Mouse (Mus musculus) thymus, postnatal 10 days (tissue): ENCODE measurements around the gene Mllt6.
"Not testable (repeated sequence)": the region's sequence is repeated elsewhere in the genome, so short reads cannot be mapped to it uniquely, and the experiment has no call there.

Experiments used
- DNase-seq, 2 experiments: peaks; one replicate each; pipeline ENCODE4 v3.0.0; 2021; ENCODE audit warnings: low spot score in 2 of 2

Gene Mllt6

GRCm38 (mm10) chr11:97716021-97716420, 52.8 kb downstream of the Mllt6 start:
- no peak for DNase-seq

DNA sequence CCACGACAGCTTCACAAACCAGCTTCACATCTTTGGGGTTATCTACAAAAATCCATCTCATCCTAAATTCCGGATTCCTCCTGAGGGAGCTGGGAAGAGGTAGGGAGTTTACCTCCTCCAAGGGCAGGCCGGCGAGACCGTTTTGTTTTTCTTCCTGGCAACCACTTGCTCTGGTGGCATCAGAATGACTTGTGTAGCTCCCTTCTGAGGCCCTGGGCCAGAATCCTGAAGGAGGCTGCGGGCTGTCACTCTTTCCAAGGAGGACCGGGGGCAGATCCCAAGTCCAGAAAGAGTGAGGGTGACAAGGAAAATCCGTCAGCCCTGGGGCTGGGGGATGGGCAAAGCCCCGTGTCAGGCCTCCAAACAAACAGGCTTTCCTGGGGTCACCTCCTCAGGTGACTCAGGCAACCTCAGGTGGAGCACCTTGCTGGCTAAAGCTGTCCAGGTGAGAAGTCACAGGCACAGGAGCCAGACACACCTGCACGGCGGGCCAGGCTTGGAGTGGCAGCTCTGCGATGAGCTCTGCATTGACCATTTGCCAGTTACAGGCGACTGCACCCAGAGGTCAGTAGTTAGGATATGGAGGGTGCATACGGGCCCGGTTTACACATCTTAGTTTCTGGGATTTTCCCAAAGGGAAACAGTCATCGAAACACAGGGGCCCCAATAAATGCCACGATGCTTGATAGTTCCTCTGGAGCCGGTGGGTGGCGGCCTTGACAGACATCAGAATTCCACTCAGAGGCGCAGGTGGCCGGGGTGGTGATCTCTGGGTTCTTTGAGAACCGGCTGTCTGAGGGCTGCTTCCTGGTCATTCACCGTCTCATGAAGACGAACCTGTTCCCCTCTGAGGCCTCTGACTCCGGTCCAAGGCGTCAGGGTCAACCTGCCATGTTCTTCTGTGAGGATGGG, 54.4 kb downstream of the Mllt6 start:
- no peak for DNase-seq

- no peak for DNase-seq
Observed at GRCm38 (mm10) chr11:97718281-97718860, 55.2 kb downstream of the Mllt6 start.

GRCm38 (mm10) chr11:97719041-97719440, 55.8 kb downstream of the Mllt6 start:
- no peak for DNase-seq

DNA sequence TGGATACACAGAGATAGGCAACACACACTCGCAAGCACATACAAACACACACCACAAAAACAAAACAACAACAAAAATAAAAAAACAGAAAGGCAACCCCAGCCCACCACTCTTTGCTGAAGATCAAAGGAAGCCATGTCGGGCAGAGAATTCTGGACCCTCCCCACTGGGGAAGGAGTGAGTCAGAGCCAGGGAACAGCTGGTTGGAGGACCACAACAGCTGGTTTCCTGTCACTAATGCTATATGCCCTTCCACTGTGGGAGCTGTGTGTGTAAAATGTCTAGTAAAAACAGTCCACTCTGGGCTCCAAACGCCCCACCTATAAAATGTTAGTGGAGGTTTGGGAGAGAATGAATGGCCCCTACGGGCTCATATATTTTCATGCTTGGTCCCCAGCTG, 58.1 kb downstream of the Mllt6 start:
- DNase-seq: no peak

DNA sequence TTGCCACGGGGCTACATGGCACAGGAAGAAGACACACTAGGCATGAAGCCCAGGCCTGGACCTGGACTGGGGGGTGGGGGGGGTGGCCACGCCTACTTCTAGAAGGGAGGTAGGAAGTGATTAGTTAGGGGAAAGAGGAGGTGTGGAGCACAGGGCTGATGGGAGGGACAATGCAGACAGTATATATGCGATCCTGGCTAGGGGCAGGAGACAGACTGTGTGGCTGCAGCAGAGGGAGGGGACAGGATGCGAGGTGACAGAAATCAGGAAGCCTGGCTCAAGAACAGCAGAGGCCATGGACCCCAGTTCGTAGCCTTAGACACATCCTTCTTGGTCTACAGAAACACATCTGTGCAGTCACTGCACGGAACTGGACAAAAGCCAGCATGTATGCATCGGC, 60.5 kb downstream of the Mllt6 start:
- no peak for DNase-seq

DNA sequence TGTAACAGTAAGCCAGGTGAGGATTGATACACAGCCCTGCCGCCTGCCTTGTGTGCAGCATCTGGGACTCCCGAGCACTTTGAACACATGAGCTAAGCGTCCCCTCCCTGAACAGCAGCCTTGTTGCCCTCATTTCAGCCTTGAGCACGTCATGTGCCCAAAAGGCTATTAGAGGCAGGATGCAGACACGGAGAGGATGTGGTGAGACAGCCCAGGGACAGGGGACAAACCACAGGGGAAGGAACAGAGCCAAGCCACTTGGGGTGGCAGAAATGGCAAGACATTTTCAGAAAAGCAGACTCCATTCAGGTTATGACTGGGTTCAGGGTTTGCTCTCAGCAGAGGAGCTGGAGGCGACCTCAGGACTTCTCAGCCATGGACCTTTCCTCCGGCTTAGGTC, 65.1 kb downstream of the Mllt6 start:
- DNase-seq: peak in 1 of 2 experiments; percentile 32

DNA sequence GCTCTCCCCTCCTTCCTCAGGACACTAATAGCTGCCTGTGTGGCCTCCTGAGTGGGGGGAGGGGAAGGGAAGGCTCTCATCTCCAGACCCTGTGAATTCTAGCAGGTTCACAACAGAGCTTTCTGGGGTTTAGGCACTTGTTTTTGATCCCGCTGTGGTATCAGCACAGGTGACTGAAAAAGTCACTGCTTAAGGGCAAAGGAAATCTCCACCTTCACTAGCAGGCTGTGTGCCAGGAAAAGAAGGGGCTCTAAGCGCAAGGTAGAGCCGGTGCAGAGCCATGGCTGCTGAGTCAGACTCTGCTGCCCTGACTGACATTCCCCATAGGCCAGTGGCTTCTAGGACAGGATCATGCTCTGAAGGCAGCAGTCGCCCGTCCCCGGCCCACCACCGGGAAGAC, 65.5 kb downstream of the Mllt6 start:
- DNase-seq: no peak

DNA sequence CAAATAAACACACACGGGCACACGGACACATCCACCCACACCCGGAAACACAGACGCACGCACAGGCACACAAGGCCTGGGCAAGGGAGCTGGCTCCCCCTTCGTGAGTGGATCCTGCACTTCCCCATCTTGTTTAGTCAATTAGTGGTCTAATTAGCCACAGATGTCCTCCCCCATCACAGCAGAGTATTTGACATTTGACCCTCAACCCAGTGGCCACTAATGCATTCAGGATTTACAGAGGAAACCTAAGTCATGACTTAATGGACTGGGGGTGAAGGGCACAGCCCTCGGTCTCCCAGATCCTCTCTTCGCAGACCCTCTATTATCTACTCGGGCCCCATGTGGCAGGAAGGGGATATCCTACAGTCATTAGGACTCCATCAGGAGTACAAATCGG, 70.5 kb downstream of the Mllt6 start:
- DNase-seq: no peak

DNA sequence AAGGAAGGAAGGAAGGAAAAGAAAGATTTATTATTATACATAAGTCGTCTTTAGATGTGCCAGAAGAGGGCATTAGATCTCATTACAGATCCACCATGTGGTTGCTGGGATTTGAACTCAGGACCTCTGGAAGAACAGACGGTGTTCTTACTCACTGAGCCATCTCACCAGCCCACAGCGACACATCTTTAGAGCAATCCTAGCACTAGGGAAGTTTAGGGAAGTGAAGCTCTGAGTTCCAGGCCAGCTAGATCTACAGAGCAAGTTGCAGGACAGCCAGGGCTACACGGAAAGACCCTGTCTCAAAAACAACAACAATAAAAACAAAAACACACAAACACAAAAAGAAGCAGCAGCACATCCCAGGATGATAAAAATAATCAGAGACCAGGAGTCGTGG, 71.6 kb downstream of the Mllt6 start:
- not testable (repeated sequence) for DNase-seq
